Mouse (Mus musculus): ENCODE results near the gene Ush1c. TPM values are rescaled to one million over a fixed set of nuclear protein-coding genes. Genes with fewer than 3 reads are reported as not detected.

The Ush1c gene
- total RNA-seq, 1 experiment from 2014 or later, result not detected

GRCm38 (mm10) chr7:46154498-46155488, 83.5 kb downstream of the Ush1c start:
- ATAC-seq (replicated peaks; ENCODE audit: insufficient number of reproducible peaks, low FRiP score, low TSS enrichment, poor library complexity, severe bottlenecking), result no peak

- ATAC-seq (replicated peaks; ENCODE audit: insufficient number of reproducible peaks, low FRiP score, low TSS enrichment, poor library complexity, severe bottlenecking), result no peak
Measured at GRCm38 (mm10) chr7:46152819-46153351, 85.4 kb downstream of the Ush1c start.

GRCm38 (mm10) chr7:46147417-46147816, 90.9 kb downstream of the Ush1c start:
- ATAC-seq (replicated peaks; ENCODE audit: insufficient number of reproducible peaks, low FRiP score, low TSS enrichment, poor library complexity, severe bottlenecking), result no peak

GRCm38 (mm10) chr7:46146675-46147308, 91.5 kb downstream of the Ush1c start:
- ATAC-seq (replicated peaks; ENCODE audit: insufficient number of reproducible peaks, low FRiP score, low TSS enrichment, poor library complexity, severe bottlenecking), result no peak

Other genes starting within 250 kb of the Ush1c start
- not detected in 3 replicates for gene Abcc6, start 208.2 kb downstream of the Ush1c start, total RNA-seq (2017)
- 14.2 to 34.6 TPM (median 17.8 TPM) in 3 replicates for gene Nomo1, start 204.8 kb downstream of the Ush1c start, total RNA-seq (2017)
- not detected in 3 replicates for gene Kcnj11, start 137.7 kb downstream of the Ush1c start, total RNA-seq (2017)
- not detected in 3 replicates for gene Abcc8, start 58.5 kb downstream of the Ush1c start, total RNA-seq (2017)
- not detected in 3 replicates for gene Otog, start 2.5 kb upstream of the Ush1c start, total RNA-seq (2017)
- not detected in 3 replicates for gene Myod1, start 138.0 kb upstream of the Ush1c start, total RNA-seq (2017)
- 0.11 to 0.19 TPM in 2 of 3 replicates, not detected in the other for gene Kcnc1, start 158.0 kb upstream of the Ush1c start, total RNA-seq (2017)